Mouse (Mus musculus): ENCODE data around the gene Gm17018. TPM values are rescaled to one million over a fixed set of nuclear protein-coding genes. Genes with fewer than 3 reads are reported as not detected.

The Gm17018 gene
- polyA plus RNA-seq, 1 experiment from 2014 or later: 30.4 TPM

DNA sequence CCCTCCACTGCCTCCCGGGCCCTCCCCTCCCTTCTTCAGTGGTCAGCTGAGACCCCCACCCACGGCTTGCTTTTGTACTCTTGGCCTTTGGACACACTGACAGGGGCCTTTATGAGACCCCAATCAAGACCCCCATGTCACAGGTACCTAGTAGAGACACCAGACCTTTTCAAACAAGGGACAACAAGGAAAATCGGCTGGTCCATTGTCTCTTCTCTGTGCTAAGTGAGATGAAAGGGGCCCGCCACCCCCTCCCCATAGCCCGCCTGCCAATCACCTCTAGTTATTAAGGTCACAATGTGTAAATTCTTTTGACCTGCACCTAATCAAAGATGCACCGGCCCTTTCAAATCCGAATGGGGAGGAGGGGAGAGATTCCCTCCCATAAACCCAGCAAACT is 56.3 kb downstream of the Gm17018 start:
- Histone ChIP-seq H3K27me3 (ENCODE audit: control insufficient read depth, insufficient read depth, low read length) (no peaks in the 10 kb centered on the region), H3K4me2 (replicated peaks; ENCODE audit: low read depth) (no peak overlapping the region), H3K9ac (ENCODE audit: low read length) (no peak overlapping the region), H3K4me3 (ENCODE audit: low read depth, low read length) (no peak overlapping the region), H3K36me3 (ENCODE audit: control insufficient read depth, insufficient read depth, low read length) (no peaks in the 10 kb centered on the region), H3K4me1 (replicated peaks; ENCODE audit: control insufficient read depth, insufficient read depth) (peaks cover 7% of the 10 kb centered on the region; the same call in 1 of the 2 replicates), H3K27ac (replicated peaks) (no peak overlapping the region), H3K9me3 (ENCODE audit: control insufficient read depth, low read length) (no peaks in the 10 kb centered on the region)
- 54% methylated on average over 7 of the region's 7 CpGs for WGBS
- no peak for ATAC-seq (ENCODE audit: low FRiP score, low TSS enrichment)
- no peak for TF ChIP-seq CTCF (IDR thresholded peaks at IDR 0.05; ENCODE audit: low read depth)
- no peak for TF ChIP-seq EP300 (optimal IDR thresholded peaks at IDR 0.05)
- DNase-seq (ENCODE audit: low spot score): no peak

DNA sequence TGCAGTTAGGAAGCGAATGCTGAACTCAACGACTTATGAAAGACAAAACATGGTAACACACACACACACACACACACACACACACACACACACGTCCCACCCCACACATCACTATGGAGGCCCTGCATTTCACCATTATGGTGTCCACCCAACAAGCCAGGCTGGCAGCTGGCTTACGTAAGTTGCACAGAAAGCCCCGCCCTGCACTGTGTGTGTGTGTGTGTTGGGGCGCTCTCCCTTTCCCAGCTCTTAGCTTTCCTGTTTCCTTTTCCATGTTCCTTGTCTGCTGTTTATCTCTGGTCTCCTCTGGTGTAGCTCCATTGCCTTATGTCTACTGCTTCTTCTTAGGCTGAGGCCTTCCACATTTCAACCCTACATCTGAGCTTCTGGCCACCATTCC is 57.8 kb downstream of the Gm17018 start:
- H3K9ac ChIP-seq (ENCODE audit: low read length): no peak overlapping the region
- 53% methylated on average over 6 of the region's 6 CpGs for WGBS
- H3K4me2 ChIP-seq (replicated peaks; ENCODE audit: low read depth): no peak overlapping the region
- ATAC-seq (ENCODE audit: low FRiP score, low TSS enrichment) (peak; percentile 43; the same call in 1 of the 2 replicates), DNase-seq (ENCODE audit: low spot score) (peak; percentile 73)
- no peaks in the 10 kb centered on the region for H3K36me3 ChIP-seq (ENCODE audit: control insufficient read depth, insufficient read depth, low read length)
- H3K4me3 ChIP-seq (ENCODE audit: low read depth, low read length): no peak overlapping the region
- no peaks in the 10 kb centered on the region for H3K9me3 ChIP-seq (ENCODE audit: control insufficient read depth, low read length)
- no peak overlapping the region for H3K27ac ChIP-seq (replicated peaks)
- TF ChIP-seq CTCF (IDR thresholded peaks at IDR 0.05; ENCODE audit: low read depth) (no peak), EP300 (optimal IDR thresholded peaks at IDR 0.05) (no peak)
- H3K27me3 ChIP-seq (ENCODE audit: control insufficient read depth, insufficient read depth, low read length): no peaks in the 10 kb centered on the region
- peaks cover 7% of the 10 kb centered on the region; the same call in 1 of the 2 replicates for H3K4me1 ChIP-seq (replicated peaks; ENCODE audit: control insufficient read depth, insufficient read depth)

DNA sequence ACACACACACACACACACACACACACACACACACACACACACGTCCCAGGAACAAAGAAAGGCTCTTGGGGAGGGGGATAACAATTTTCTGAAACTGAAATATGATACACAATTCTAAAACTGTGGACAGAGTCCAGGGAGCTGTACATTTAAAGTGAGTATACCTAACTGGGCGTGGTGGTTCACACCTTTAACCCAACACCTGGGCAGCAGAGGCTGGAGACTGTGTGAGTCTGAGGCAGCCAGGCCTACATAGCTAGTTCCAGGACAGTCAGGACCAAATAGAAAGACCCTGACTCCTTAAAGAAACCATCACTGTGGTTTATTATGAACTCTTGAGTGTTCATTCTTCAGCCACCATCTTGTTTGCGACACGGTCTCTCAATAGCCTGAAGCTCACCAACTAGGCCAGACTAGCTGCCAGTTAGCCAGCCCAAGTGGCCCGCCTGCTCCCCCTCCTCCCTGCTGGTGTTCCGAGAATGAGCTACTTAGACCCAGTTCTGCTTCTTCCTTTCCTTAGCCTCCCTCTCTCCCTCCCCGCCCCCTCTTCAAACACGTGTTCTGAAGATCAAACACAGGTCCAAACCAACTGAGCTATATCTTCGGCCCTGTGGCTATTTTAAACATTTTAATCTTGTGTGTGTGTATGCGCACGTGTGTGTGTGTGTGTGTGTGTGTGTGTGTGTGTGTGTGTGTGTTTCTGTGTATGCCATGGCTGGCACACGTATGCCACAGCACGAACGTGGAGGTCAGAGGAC is 59.5 kb downstream of the Gm17018 start:
- Histone ChIP-seq H3K27me3 (ENCODE audit: control insufficient read depth, insufficient read depth, low read length) (no peaks in the 10 kb centered on the region), H3K9ac (ENCODE audit: low read length) (no peak overlapping the region), H3K4me1 (replicated peaks; ENCODE audit: control insufficient read depth, insufficient read depth) (peaks cover 7% of the 10 kb centered on the region; the same call in 1 of the 2 replicates), H3K27ac (replicated peaks) (no peak overlapping the region), H3K36me3 (ENCODE audit: control insufficient read depth, insufficient read depth, low read length) (no peaks in the 10 kb centered on the region), H3K4me3 (ENCODE audit: low read depth, low read length) (no peak overlapping the region), H3K4me2 (replicated peaks; ENCODE audit: low read depth) (no peak overlapping the region), H3K9me3 (ENCODE audit: control insufficient read depth, low read length) (no peaks in the 10 kb centered on the region)
- ATAC-seq (ENCODE audit: low FRiP score, low TSS enrichment) (peak; percentile 58), DNase-seq (ENCODE audit: low spot score) (peak; percentile 70)
- 64% methylated on average over 14 of the region's 14 CpGs for WGBS
- TF ChIP-seq EP300 (optimal IDR thresholded peaks at IDR 0.05) (no peak), CTCF (IDR thresholded peaks at IDR 0.05; ENCODE audit: low read depth) (no peak)

DNA sequence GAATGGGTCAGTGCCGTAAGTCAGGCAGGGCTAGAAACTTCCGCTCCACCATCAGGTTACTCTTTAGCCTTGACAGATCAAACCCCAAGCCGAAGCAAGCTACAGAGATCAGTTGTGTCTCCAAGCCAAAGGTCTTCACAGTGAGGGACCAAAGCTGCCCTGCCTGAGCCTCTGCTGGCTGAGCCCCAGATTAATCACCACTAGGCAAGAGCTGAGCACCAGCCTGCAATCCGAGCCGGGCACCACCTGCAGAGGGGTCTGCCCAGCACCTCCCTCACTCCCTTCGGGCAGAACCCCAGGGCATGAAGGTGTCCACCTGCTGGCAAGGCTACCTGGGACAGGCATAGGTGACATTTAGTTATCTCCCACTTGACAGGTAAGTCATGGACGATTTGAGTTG is 60.6 kb downstream of the Gm17018 start:
- H3K9me3 ChIP-seq (ENCODE audit: control insufficient read depth, low read length): no peaks in the 10 kb centered on the region
- TF ChIP-seq EP300 (optimal IDR thresholded peaks at IDR 0.05): no peak
- TF ChIP-seq CTCF (IDR thresholded peaks at IDR 0.05; ENCODE audit: low read depth): no peak
- H3K27me3 ChIP-seq (ENCODE audit: control insufficient read depth, insufficient read depth, low read length): no peaks in the 10 kb centered on the region
- H3K9ac ChIP-seq (ENCODE audit: low read length): no peak overlapping the region
- ATAC-seq (ENCODE audit: low FRiP score, low TSS enrichment) (no peak), DNase-seq (ENCODE audit: low spot score) (no peak)
- no peaks in the 10 kb centered on the region for H3K36me3 ChIP-seq (ENCODE audit: control insufficient read depth, insufficient read depth, low read length)
- H3K27ac ChIP-seq (replicated peaks): no peak overlapping the region
- 57% methylated on average over 7 of the region's 7 CpGs for WGBS
- no peak overlapping the region for H3K4me2 ChIP-seq (replicated peaks; ENCODE audit: low read depth)
- no peaks in the 10 kb centered on the region for H3K4me1 ChIP-seq (replicated peaks; ENCODE audit: control insufficient read depth, insufficient read depth)
- no peak overlapping the region for H3K4me3 ChIP-seq (ENCODE audit: low read depth, low read length)

DNA sequence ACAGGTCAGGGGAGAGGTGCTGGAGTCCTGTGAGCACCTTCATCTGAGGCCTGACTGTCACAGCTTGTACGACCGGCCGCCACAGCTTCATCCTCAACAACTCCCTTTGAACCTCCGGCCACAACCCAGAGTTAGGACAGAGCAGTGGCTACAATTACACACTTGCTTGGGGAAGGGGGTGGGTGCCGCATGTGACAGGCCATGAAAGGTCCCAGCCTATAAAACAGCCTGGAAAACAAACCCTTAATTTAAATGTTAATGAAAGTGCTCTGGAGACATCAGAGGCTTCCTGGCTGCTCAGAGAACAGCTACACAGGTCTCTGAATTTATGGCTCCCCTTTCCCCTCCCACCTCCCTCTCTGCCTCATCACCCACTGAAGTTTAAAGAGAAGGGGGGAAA is 61.7 kb downstream of the Gm17018 start:
- no peak overlapping the region for H3K27ac ChIP-seq (replicated peaks)
- H3K4me2 ChIP-seq (replicated peaks; ENCODE audit: low read depth): no peak overlapping the region
- no peak for TF ChIP-seq EP300 (optimal IDR thresholded peaks at IDR 0.05)
- no peak for TF ChIP-seq CTCF (IDR thresholded peaks at IDR 0.05; ENCODE audit: low read depth)
- no peaks in the 10 kb centered on the region for H3K36me3 ChIP-seq (ENCODE audit: control insufficient read depth, insufficient read depth, low read length)
- H3K4me3 ChIP-seq (ENCODE audit: low read depth, low read length): no peak overlapping the region
- no peaks in the 10 kb centered on the region for H3K27me3 ChIP-seq (ENCODE audit: control insufficient read depth, insufficient read depth, low read length)
- 82% methylated on average over 5 of the region's 5 CpGs for WGBS
- H3K4me1 ChIP-seq (replicated peaks; ENCODE audit: control insufficient read depth, insufficient read depth): no peaks in the 10 kb centered on the region
- no peak overlapping the region for H3K9ac ChIP-seq (ENCODE audit: low read length)
- DNase-seq (ENCODE audit: low spot score) (no peak), ATAC-seq (ENCODE audit: low FRiP score, low TSS enrichment) (no peak)
- no peaks in the 10 kb centered on the region for H3K9me3 ChIP-seq (ENCODE audit: control insufficient read depth, low read length)

DNA sequence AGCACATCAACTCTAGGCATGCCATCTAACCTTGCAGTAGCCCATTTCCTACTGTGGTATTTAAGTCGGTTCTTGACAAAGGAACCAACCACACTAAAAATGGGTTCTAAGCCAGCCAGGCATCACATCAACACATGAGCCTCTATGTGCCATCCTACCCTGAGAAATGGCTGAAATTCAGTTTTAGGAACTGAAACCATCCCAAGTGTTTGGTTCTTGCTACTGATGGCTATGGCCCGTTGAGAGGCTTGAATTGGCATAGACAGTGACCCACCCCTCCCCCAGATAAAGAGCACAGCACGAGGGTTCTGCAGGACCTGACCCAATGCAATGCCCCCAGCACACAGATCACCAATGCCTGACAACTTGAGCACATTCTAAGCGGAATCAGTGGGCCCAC is 63.3 kb downstream of the Gm17018 start:
- no peak for DNase-seq (ENCODE audit: low spot score)
- H3K4me1 ChIP-seq (replicated peaks; ENCODE audit: control insufficient read depth, insufficient read depth): no peaks in the 10 kb centered on the region
- no peaks in the 10 kb centered on the region for H3K9me3 ChIP-seq (ENCODE audit: control insufficient read depth, low read length)
- H3K36me3 ChIP-seq (ENCODE audit: control insufficient read depth, insufficient read depth, low read length): no peaks in the 10 kb centered on the region; the same call in 1 of the 2 replicates
- WGBS: 84% methylated on average over 4 of the region's 4 CpGs
- ATAC-seq (ENCODE audit: low FRiP score, low TSS enrichment): no peak
- H3K27ac ChIP-seq (replicated peaks): no peak overlapping the region
- H3K4me3 ChIP-seq (ENCODE audit: low read depth, low read length): no peak overlapping the region
- H3K4me2 ChIP-seq (replicated peaks; ENCODE audit: low read depth): no peak overlapping the region
- H3K27me3 ChIP-seq (ENCODE audit: control insufficient read depth, insufficient read depth, low read length): no peaks in the 10 kb centered on the region
- TF ChIP-seq CTCF (IDR thresholded peaks at IDR 0.05; ENCODE audit: low read depth) (no peak), EP300 (optimal IDR thresholded peaks at IDR 0.05) (no peak)
- no peak overlapping the region for H3K9ac ChIP-seq (ENCODE audit: low read length)

Measured in stomach, postnatal 0 days (tissue).